Mouse (Mus musculus) CD8-positive naive resting alpha-beta T cell, adult 2 months (primary cell): ENCODE data around the gene Nhsl1.

ENCODE experiments used
- DNase-seq, 2 experiments: peaks; one replicate each; pipeline ENCODE4 v3.0.0; 2022; ENCODE audit warnings: low read depth in 2 of 2, low spot score in 2 of 2

Nhsl1 gene

GRCm38 (mm10) chr10:18482558-18483141 is 163.9 kb downstream of the Nhsl1 start:
- no peak for DNase-seq

- DNase-seq, result no peak
These were observed 164.9 kb downstream of the Nhsl1 start for GRCm38 (mm10) chr10:18483658-18484057.

GRCm38 (mm10) chr10:18484731-18485130 is 165.9 kb downstream of the Nhsl1 start:
- DNase-seq, result no peak

GRCm38 (mm10) chr10:18488239-18488803 is 169.5 kb downstream of the Nhsl1 start:
- DNase-seq, result no peak

GRCm38 (mm10) chr10:18489936-18490335 is 171.2 kb downstream of the Nhsl1 start:
- DNase-seq, result no peak

- DNase-seq, result no peak
These were observed 173.2 kb downstream of the Nhsl1 start for GRCm38 (mm10) chr10:18491952-18492351.

GRCm38 (mm10) chr10:18493010-18493894 is 174.5 kb downstream of the Nhsl1 start:
- DNase-seq, result no peak

- DNase-seq, result no peak
These were observed 175.5 kb downstream of the Nhsl1 start for GRCm38 (mm10) chr10:18494249-18494648.

- DNase-seq, result no peak
These were observed 178.3 kb downstream of the Nhsl1 start for GRCm38 (mm10) chr10:18497066-18497465.

- DNase-seq, result no peak
These were observed 183.2 kb downstream of the Nhsl1 start for GRCm38 (mm10) chr10:18501997-18502396.

GRCm38 (mm10) chr10:18505690-18506089 is 186.9 kb downstream of the Nhsl1 start:
- no peak for DNase-seq

GRCm38 (mm10) chr10:18506501-18506946 is 187.7 kb downstream of the Nhsl1 start:
- DNase-seq, result no peak

GRCm38 (mm10) chr10:18507869-18508473 is 189.2 kb downstream of the Nhsl1 start:
- DNase-seq, result no peak

GRCm38 (mm10) chr10:18508586-18508985 is 189.8 kb downstream of the Nhsl1 start:
- no peak for DNase-seq

GRCm38 (mm10) chr10:18510663-18511062 is 191.9 kb downstream of the Nhsl1 start:
- DNase-seq, result no peak

GRCm38 (mm10) chr10:18511496-18511895 is 192.7 kb downstream of the Nhsl1 start:
- no peak for DNase-seq

- DNase-seq, result no peak
These were observed 203.8 kb downstream of the Nhsl1 start for GRCm38 (mm10) chr10:18522556-18522955.

GRCm38 (mm10) chr10:18525311-18525710 is 206.5 kb downstream of the Nhsl1 start:
- DNase-seq, result no peak

GRCm38 (mm10) chr10:18525726-18526125 is 206.9 kb downstream of the Nhsl1 start:
- DNase-seq, result no peak

- no peak for DNase-seq
These were observed 207.5 kb downstream of the Nhsl1 start for GRCm38 (mm10) chr10:18526184-18526850.
